Mouse (Mus musculus) limb, embryonic 14.5 days (tissue): Measurements from ENCODE around the gene Tmem164. TPM values are rescaled to one million over a fixed set of nuclear protein-coding genes. Genes with fewer than 3 reads are reported as not detected.

ENCODE experiments used
- ATAC-seq: fragments of 200-750 bp; cut with Nextera tagmentation; 2 replicates; pipeline ENCODE4 v1.8.0; 2017; ENCODE audit warnings: low read depth, moderate number of reproducible peaks, moderate TSS enrichment; ENCODE audit not compliant: low FRiP score
- DNase-seq: peaks from one replicate; pipeline ENCODE4 v3.0.0-alpha.2; 2015; ENCODE audit warnings: low spot score
- H3K27ac ChIP-seq: fragments of 300-500 bp; sonication (generic); replicated peaks from 2 replicates; pipeline ENCODE4 v1.5.1; 2014; ENCODE audit warnings: low read depth, mild to moderate bottlenecking, low read length, moderate library complexity, mixed read lengths
- H3K27me3 ChIP-seq: fragments of 300-500 bp; sonication (generic); 2 replicates; pipeline ENCODE4 v1.6.1; 2014; ENCODE audit warnings: low read length, mixed read lengths; ENCODE audit not compliant: control insufficient read depth, insufficient read depth
- H3K36me3 ChIP-seq: fragments of 300-500 bp; sonication (generic); 2 replicates; pipeline ENCODE4 v1.6.1; 2014; ENCODE audit warnings: mild to moderate bottlenecking, low read length, moderate library complexity, mixed read lengths; ENCODE audit not compliant: control insufficient read depth, insufficient read depth
- H3K4me1 ChIP-seq: fragments of 300-500 bp; sonication (generic); 2 replicates; pipeline ENCODE4 v1.6.1; 2014; ENCODE audit warnings: antibody characterized with exemption, low read length, mixed read lengths; ENCODE audit not compliant: control insufficient read depth, insufficient read depth
- H3K4me2 ChIP-seq: fragments of 300-500 bp; sonication (generic); replicated peaks from 2 replicates; pipeline ENCODE4 v1.6.1; 2014; ENCODE audit warnings: low read depth, mild to moderate bottlenecking, low read length, moderate library complexity; ENCODE audit not compliant: severe bottlenecking
- H3K4me3 ChIP-seq: fragments of 300-500 bp; sonication (generic); replicated peaks from 2 replicates; pipeline ENCODE4 v1.5.1; 2014; ENCODE audit warnings: low read length
- H3K9ac ChIP-seq: fragments of 300-500 bp; sonication (generic); 2 replicates; pipeline ENCODE4 v1.6.1; 2014; ENCODE audit warnings: mild to moderate bottlenecking, low read depth, low read length, moderate library complexity; ENCODE audit not compliant: severe bottlenecking
- H3K9me3 ChIP-seq: fragments of 300-500 bp; sonication (generic); 2 replicates; pipeline ENCODE4 v1.6.1; 2016; ENCODE audit warnings: low read length; ENCODE audit not compliant: control insufficient read depth
- POLR2A ChIP-seq: fragments of 200-500 bp; IDR thresholded peaks from 2 replicates; pipeline ENCODE4 v1.8.0; 2012; ENCODE audit warnings: inconsistent platforms, mild to moderate bottlenecking, moderate library complexity, borderline replicate concordance; ENCODE audit not compliant: insufficient read depth, insufficient read length; ENCODE audit errors: extremely low read depth
- WGBS: fragments of 180-500 bp; shearing (Covaris S2); extraction: QIAGEN DNeasy Blood & Tissue Kit; methylation state at CpG from one replicate; pipeline ENCODE4 v1.1.7; 2014; 5-methylcytosine and 5-hydroxymethylcytosine counted together
- polyA plus RNA-seq, 2 experiments: library from polyadenylated mRNA; depleted of rRNA in 1 of 2; stranded (reverse) in 1 of 2; unstranded in 1 of 2; fragments of >200 nt; fragmentation: Nextera tagmentation in 1 of 2; extraction: Ambion mirVana in 1 of 2; gene quantifications; 2 replicates each; pipeline versions ENCODE4 v1.2.1 to v1.2.3; 2012 to 2014

Tmem164 gene
- polyA plus RNA-seq, 2 experiments: 40.1 to 62.2 TPM

GRCm38 (mm10) chrX:142708257-142708656 lies 27.1 kb downstream of the Tmem164 start:
- H3K9ac ChIP-seq: no peak overlapping the region
- H3K4me1 ChIP-seq: no peaks in the 10 kb centered on the region
- H3K4me2 ChIP-seq: no peak overlapping the region
- H3K36me3 ChIP-seq: 0 out of 2 replicates have a peak, but pooled peaks cover 3% of the 10 kb centered on the region
- ATAC-seq (no peak), DNase-seq (no peak)
- no peak overlapping the region for H3K4me3 ChIP-seq
- TF ChIP-seq POLR2A: no peak
- no peaks in the 10 kb centered on the region for H3K9me3 ChIP-seq
- no peaks in the 10 kb centered on the region for H3K27me3 ChIP-seq
- no peak overlapping the region for H3K27ac ChIP-seq

GRCm38 (mm10) chrX:142716014-142716413 lies 34.8 kb downstream of the Tmem164 start:
- WGBS: 79% methylated on average over 3 of the region's 3 CpGs
- H3K36me3 ChIP-seq: no peaks in the 10 kb centered on the region
- TF ChIP-seq POLR2A: no peak
- no peaks in the 10 kb centered on the region for H3K27me3 ChIP-seq
- no peaks in the 10 kb centered on the region for H3K9me3 ChIP-seq
- DNase-seq (no peak), ATAC-seq (no peak)
- H3K4me1 ChIP-seq: no peaks in the 10 kb centered on the region
- no peak overlapping the region for H3K4me2 ChIP-seq
- H3K4me3 ChIP-seq: no peak overlapping the region
- H3K9ac ChIP-seq: no peak overlapping the region
- no peak overlapping the region for H3K27ac ChIP-seq

GRCm38 (mm10) chrX:142717958-142718478 lies 36.8 kb downstream of the Tmem164 start:
- H3K4me3 ChIP-seq: no peak overlapping the region
- H3K4me1 ChIP-seq: no peaks in the 10 kb centered on the region
- no peaks in the 10 kb centered on the region for H3K36me3 ChIP-seq
- no peak overlapping the region for H3K9ac ChIP-seq
- no peaks in the 10 kb centered on the region for H3K27me3 ChIP-seq
- TF ChIP-seq POLR2A: no peak
- no peak overlapping the region for H3K4me2 ChIP-seq
- H3K27ac ChIP-seq: no peak overlapping the region
- no peaks in the 10 kb centered on the region for H3K9me3 ChIP-seq
- DNase-seq (no peak), ATAC-seq (no peak)
- 87% methylated on average over 9 of the region's 9 CpGs for WGBS

GRCm38 (mm10) chrX:142718759-142719158 lies 37.6 kb downstream of the Tmem164 start:
- Histone ChIP-seq H3K4me3 (no peak overlapping the region), H3K27ac (no peak overlapping the region), H3K9me3 (no peaks in the 10 kb centered on the region), H3K4me2 (no peak overlapping the region), H3K4me1 (no peaks in the 10 kb centered on the region), H3K36me3 (no peaks in the 10 kb centered on the region), H3K27me3 (no peaks in the 10 kb centered on the region), H3K9ac (no peak overlapping the region)
- no peak for DNase-seq
- WGBS: 87% methylated on average over 4 of the region's 4 CpGs
- no peak for ATAC-seq
- no peak for TF ChIP-seq POLR2A

GRCm38 (mm10) chrX:142721897-142722296 lies 40.7 kb downstream of the Tmem164 start:
- no peak for ATAC-seq
- no peaks in the 10 kb centered on the region for H3K9me3 ChIP-seq

GRCm38 (mm10) chrX:142724203-142724602 lies 43.0 kb downstream of the Tmem164 start:
- Histone ChIP-seq H3K9ac (no peak overlapping the region), H3K9me3 (no peaks in the 10 kb centered on the region), H3K27ac (no peak overlapping the region), H3K4me3 (no peak overlapping the region), H3K27me3 (no peaks in the 10 kb centered on the region), H3K4me1 (no peaks in the 10 kb centered on the region), H3K4me2 (no peak overlapping the region), H3K36me3 (0 out of 2 replicates have a peak, but pooled peaks cover 5% of the 10 kb centered on the region)
- ATAC-seq: no peak
- 84% methylated on average over 2 of the region's 2 CpGs for WGBS
- no peak for DNase-seq
- no peak for TF ChIP-seq POLR2A

More at GRCm38 (mm10) chrX:142721897-142722296, 40.7 kb downstream of the Tmem164 start:
- Histone ChIP-seq H3K27me3 (no peaks in the 10 kb centered on the region), H3K4me3 (no peak overlapping the region), H3K27ac (no peak overlapping the region), H3K36me3 (no peaks in the 10 kb centered on the region), H3K9ac (no peak overlapping the region), H3K4me1 (no peaks in the 10 kb centered on the region), H3K4me2 (no peak overlapping the region)
- DNase-seq: no peak
- TF ChIP-seq POLR2A: no peak
- 84% methylated on average over 3 of the region's 3 CpGs for WGBS
